Mouse (Mus musculus) intestine, postnatal 0 days (tissue): Measurements from ENCODE around the gene Mllt10. TPM values are rescaled to one million over a fixed set of nuclear protein-coding genes. Genes with fewer than 3 reads are reported as not detected.

Source experiments
- ATAC-seq: fragments of 200-750 bp; cut with Nextera tagmentation; 2 replicates; pipeline ENCODE4 v1.8.0; 2017; ENCODE audit warnings: mild to moderate bottlenecking, moderate TSS enrichment, moderate library complexity
- H3K27ac ChIP-seq: fragments of 300-500 bp; sonication (generic); 2 replicates; pipeline ENCODE4 v1.5.1; 2014; ENCODE audit warnings: mild to moderate bottlenecking, low read depth, low read length, moderate library complexity
- H3K27me3 ChIP-seq: fragments of 300-500 bp; sonication (generic); replicated peaks from 2 replicates; pipeline ENCODE4 v1.6.1; 2014; ENCODE audit warnings: low read length, mixed read lengths; ENCODE audit not compliant: control insufficient read depth, insufficient read depth
- H3K36me3 ChIP-seq: fragments of 300-500 bp; sonication (generic); 2 replicates; pipeline ENCODE4 v1.6.1; 2014; ENCODE audit warnings: mild to moderate bottlenecking, moderate library complexity; ENCODE audit not compliant: control insufficient read depth, insufficient read depth
- H3K4me1 ChIP-seq: fragments of 300-500 bp; sonication (generic); replicated peaks from 2 replicates; pipeline ENCODE4 v1.6.1; 2014; ENCODE audit warnings: antibody characterized with exemption, low read length, mixed read lengths; ENCODE audit not compliant: control insufficient read depth, insufficient read depth
- H3K4me2 ChIP-seq: fragments of 300-500 bp; sonication (generic); replicated peaks from 2 replicates; pipeline ENCODE4 v1.6.1; 2014; ENCODE audit warnings: low read depth, mild to moderate bottlenecking, moderate library complexity
- H3K4me3 ChIP-seq: fragments of 300-500 bp; sonication (generic); 2 replicates; pipeline ENCODE4 v1.5.1; 2014; ENCODE audit warnings: low read depth, low read length
- H3K9ac ChIP-seq: fragments of 300-500 bp; sonication (generic); 2 replicates; pipeline ENCODE4 v1.6.1; 2014; ENCODE audit warnings: mild to moderate bottlenecking, low read depth, low read length
- H3K9me3 ChIP-seq: fragments of 300-500 bp; sonication (generic); 2 replicates; pipeline ENCODE4 v1.6.1; 2016; ENCODE audit warnings: mixed run types; ENCODE audit not compliant: control insufficient read depth
- CTCF ChIP-seq: sonication (generic); IDR thresholded peaks from 2 replicates; pipeline ENCODE4 v1.5.1; 2016; ENCODE audit warnings: low read depth, mild to moderate bottlenecking, control low read depth, antibody characterized with exemption, moderate library complexity
- WGBS: fragments of 180-500 bp; shearing (Covaris S2); extraction: QIAGEN DNeasy Blood & Tissue Kit; methylation state at CpG from one replicate; pipeline ENCODE4 v1.1.7; 2014; 5-methylcytosine and 5-hydroxymethylcytosine counted together
- polyA plus RNA-seq: library from polyadenylated mRNA; unstranded; fragments of >200 nt; fragmentation: Nextera tagmentation; extraction: Ambion mirVana; gene quantifications from 2 replicates; pipeline ENCODE4 v1.2.1, GENCODE M21; 2015

The Mllt10 gene
- polyA plus RNA-seq, 1 experiment from 2014 or later: 22.6 TPM

GRCm38 (mm10) chr2:18116432-18116831 lies 61.4 kb downstream of the Mllt10 start:
- H3K9me3 ChIP-seq: no peaks in the 10 kb centered on the region
- H3K4me1 ChIP-seq: no peaks in the 10 kb centered on the region
- H3K4me3 ChIP-seq: no peak overlapping the region
- no peaks in the 10 kb centered on the region for H3K27me3 ChIP-seq
- H3K36me3 ChIP-seq: peaks cover 18% of the 10 kb centered on the region
- no peak overlapping the region for H3K4me2 ChIP-seq
- no peak for TF ChIP-seq CTCF
- H3K9ac ChIP-seq: no peak overlapping the region
- no peak for ATAC-seq
- 94% methylated on average over 3 of the region's 3 CpGs for WGBS
- H3K27ac ChIP-seq: no peak overlapping the region

- H3K4me3 ChIP-seq: no peak overlapping the region
- peaks cover 14% of the 10 kb centered on the region for H3K36me3 ChIP-seq
- peak; percentile 43; the same call in 1 of the 2 replicates for ATAC-seq
Observed at GRCm38 (mm10) chr2:18138131-18138530, 83.1 kb downstream of the Mllt10 start.

GRCm38 (mm10) chr2:18139646-18140045 lies 84.6 kb downstream of the Mllt10 start:
- Histone ChIP-seq H3K9ac (no peak overlapping the region), H3K27me3 (no peaks in the 10 kb centered on the region), H3K36me3 (peaks cover 16% of the 10 kb centered on the region), H3K9me3 (no peaks in the 10 kb centered on the region), H3K4me1 (no peaks in the 10 kb centered on the region), H3K4me2 (no peak overlapping the region), H3K27ac (no peak overlapping the region), H3K4me3 (no peak overlapping the region)
- TF ChIP-seq CTCF: no peak
- WGBS: 93% methylated on average over 5 of the region's 5 CpGs
- no peak for ATAC-seq

More at GRCm38 (mm10) chr2:18138131-18138530, 83.1 kb downstream of the Mllt10 start:
- H3K27ac ChIP-seq: no peak overlapping the region
- no peaks in the 10 kb centered on the region for H3K9me3 ChIP-seq
- no peak for TF ChIP-seq CTCF
- WGBS: 47% methylated on average over 2 of the region's 2 CpGs
- no peaks in the 10 kb centered on the region for H3K4me1 ChIP-seq
- H3K27me3 ChIP-seq: no peaks in the 10 kb centered on the region
- no peak overlapping the region for H3K9ac ChIP-seq
- H3K4me2 ChIP-seq: no peak overlapping the region

GRCm38 (mm10) chr2:18156131-18156530 lies 101.1 kb downstream of the Mllt10 start:
- H3K27me3 ChIP-seq: no peaks in the 10 kb centered on the region
- no peak overlapping the region for H3K4me2 ChIP-seq
- 95% methylated on average over 3 of the region's 3 CpGs for WGBS
- no peaks in the 10 kb centered on the region for H3K9me3 ChIP-seq
- H3K27ac ChIP-seq: no peak overlapping the region
- peaks cover 18% of the 10 kb centered on the region; the same call in 1 of the 2 replicates for H3K36me3 ChIP-seq
- H3K4me3 ChIP-seq: no peak overlapping the region
- H3K9ac ChIP-seq: no peak overlapping the region
- H3K4me1 ChIP-seq: 0 out of 2 replicates have a peak, but pooled peaks cover 2% of the 10 kb centered on the region
- TF ChIP-seq CTCF: no peak
- ATAC-seq: no peak

GRCm38 (mm10) chr2:18159426-18159825 lies 104.4 kb downstream of the Mllt10 start:
- Histone ChIP-seq H3K4me3 (no peak overlapping the region), H3K27ac (no peak overlapping the region), H3K27me3 (no peaks in the 10 kb centered on the region), H3K9me3 (no peaks in the 10 kb centered on the region), H3K9ac (no peak overlapping the region), H3K36me3 (peaks cover 21% of the 10 kb centered on the region), H3K4me1 (no peaks in the 10 kb centered on the region), H3K4me2 (no peak overlapping the region)
- ATAC-seq: no peak
- WGBS: 74% methylated on average over 3 of the region's 3 CpGs
- no peak for TF ChIP-seq CTCF

GRCm38 (mm10) chr2:18160992-18161391 lies 106.0 kb downstream of the Mllt10 start:
- no peak for TF ChIP-seq CTCF
- no peak overlapping the region for H3K9ac ChIP-seq
- no peak overlapping the region for H3K4me2 ChIP-seq
- ATAC-seq: no peak
- no peak overlapping the region for H3K4me3 ChIP-seq
- no peaks in the 10 kb centered on the region for H3K9me3 ChIP-seq
- H3K27ac ChIP-seq: no peak overlapping the region
- H3K4me1 ChIP-seq: no peaks in the 10 kb centered on the region
- no peaks in the 10 kb centered on the region for H3K27me3 ChIP-seq
- peaks cover 14% of the 10 kb centered on the region for H3K36me3 ChIP-seq
- 90% methylated on average over 5 of the region's 5 CpGs for WGBS

GRCm38 (mm10) chr2:18165511-18165910 lies 110.5 kb downstream of the Mllt10 start:
- Histone ChIP-seq H3K27ac (no peak overlapping the region), H3K4me1 (no peaks in the 10 kb centered on the region), H3K9ac (no peak overlapping the region), H3K9me3 (no peaks in the 10 kb centered on the region), H3K4me2 (no peak overlapping the region), H3K4me3 (no peak overlapping the region), H3K36me3 (peaks cover 6% of the 10 kb centered on the region), H3K27me3 (no peaks in the 10 kb centered on the region)
- no peak for ATAC-seq
- no peak for TF ChIP-seq CTCF
- WGBS: 72% methylated on average over 2 of the region's 2 CpGs
